ENCODE assay signal across 27 mouse cellular contexts in the genomic region with DNA sequence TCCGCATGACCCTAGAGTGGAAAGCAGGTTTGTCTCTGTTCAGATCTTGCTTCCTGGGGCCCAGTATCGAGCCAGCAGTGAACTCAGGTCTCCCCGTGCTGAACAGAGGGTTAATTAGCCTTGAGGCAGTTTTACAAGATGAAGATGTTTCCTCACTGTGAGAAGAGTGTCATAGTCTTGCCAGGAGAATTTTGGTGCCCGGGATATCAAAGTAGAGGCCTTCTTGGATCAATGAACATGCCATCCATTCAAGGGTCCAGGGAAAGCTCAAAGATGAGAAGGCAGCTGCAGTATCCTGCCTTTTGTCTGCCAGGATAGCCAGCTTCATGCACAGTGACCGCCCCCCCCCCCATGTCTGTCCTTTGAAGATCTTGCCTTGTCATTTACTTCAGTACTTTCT.
DNase-seq lines count a peak whose midpoint lies in the region; ATAC-seq and TF ChIP-seq lines count a peak whose summit lies in the region.
"Had no signal": no experiment of that assay in that cellular context is flagged by ENCODE, and none has a peak within 500 bp of the region (broad histone marks: within the 10 kb centered on the region; RNA-seq: fewer than 3 reads in every experiment).

No protein-coding gene starts in this region.

- peaks cover 8% of the 10 kb centered on the region for H3K4me1 ChIP-seq in heart, adult 2 months (ENCODE audit: control insufficient read depth, insufficient read depth, low read length)
- 0 out of 2 replicates have a peak, but pooled peaks cover 6% of the 10 kb centered on the region for H3K4me1 ChIP-seq in kidney, postnatal 0 days (replicated peaks; ENCODE audit: insufficient read depth, low read length)
- no peaks in the 10 kb centered on the region for H3K4me1 ChIP-seq in intestine, embryonic 15.5 days (replicated peaks)
- H3K4me1 ChIP-seq: forebrain, embryonic 12.5 days; forebrain, embryonic 15.5 days had no signal

- no peaks in the 10 kb centered on the region for H3K27me3 ChIP-seq in heart, adult 2 months (ENCODE audit: control insufficient read depth, insufficient read depth, low read length)
- H3K27me3 ChIP-seq in kidney, postnatal 0 days (ENCODE audit: insufficient read depth, low read length): no peaks in the 10 kb centered on the region
- H3K27me3 ChIP-seq in intestine, embryonic 15.5 days (replicated peaks): no peaks in the 10 kb centered on the region
- H3K27me3 ChIP-seq: embryonic facial prominence, embryonic 13.5 days; forebrain, embryonic 12.5 days; forebrain, embryonic 15.5 days; heart, embryonic 12.5 days; heart, embryonic 15.5 days had no signal

- WGBS in heart, adult 2 months: 49% methylated on average over 5 of the region's 5 CpGs
- 45% methylated on average over 5 of the region's 5 CpGs for WGBS in kidney, postnatal 0 days
- WGBS in intestine, embryonic 15.5 days: 67% methylated on average over 5 of the region's 5 CpGs

- TF ChIP-seq CTCF in heart, adult 2 months (IDR thresholded peaks at IDR 0.05): no peak
- TF ChIP-seq CTCF in kidney, postnatal 0 days (IDR thresholded peaks at IDR 0.05; ENCODE audit: low read depth): no peak

- no peak overlapping the region for H3K9ac ChIP-seq in heart, adult 2 months (ENCODE audit: low read depth, low read length)
- H3K9ac ChIP-seq in kidney, postnatal 0 days (ENCODE audit: low read depth, low read length): no peak overlapping the region
- H3K9ac ChIP-seq in intestine, embryonic 15.5 days: no peak overlapping the region
- H3K9ac ChIP-seq: embryonic facial prominence, embryonic 13.5 days; forebrain, embryonic 12.5 days; forebrain, embryonic 15.5 days; heart, embryonic 12.5 days; heart, embryonic 15.5 days; hindbrain, embryonic 14.5 days had no signal

- intact Hi-C loops in heart, adult 2 months (cut with DNase I): loop anchor here (2.0 kb wide), 1 partner anchor 167 kb away; no protein-coding TSS in a partner anchor

- peak overlapping the region; percentile 81 for H3K27ac ChIP-seq in heart, adult 2 months
- no peak overlapping the region for H3K27ac ChIP-seq in kidney, postnatal 0 days
- no peak overlapping the region for H3K27ac ChIP-seq in intestine, embryonic 15.5 days
- H3K27ac ChIP-seq: embryonic facial prominence, embryonic 10.5 days; embryonic facial prominence, embryonic 13.5 days; forebrain, embryonic 12.5 days; forebrain, embryonic 15.5 days; hindbrain, embryonic 14.5 days; hindbrain, postnatal 0 days had no signal

- H3K4me2 ChIP-seq in kidney, postnatal 0 days (ENCODE audit: low read length): no peak overlapping the region
- H3K4me2 ChIP-seq in intestine, embryonic 15.5 days (replicated peaks): no peak overlapping the region
- H3K4me2 ChIP-seq: embryonic facial prominence, embryonic 13.5 days; forebrain, embryonic 12.5 days; forebrain, embryonic 15.5 days; heart, embryonic 12.5 days; heart, embryonic 15.5 days; hindbrain, embryonic 14.5 days had no signal

- H3K4me3 ChIP-seq in heart, adult 2 months: no peak overlapping the region
- H3K4me3 ChIP-seq in kidney, postnatal 0 days (replicated peaks; ENCODE audit: low read depth, low read length): no peak overlapping the region
- H3K4me3 ChIP-seq in intestine, embryonic 15.5 days (replicated peaks): no peak overlapping the region
- H3K4me3 ChIP-seq: embryonic facial prominence, embryonic 10.5 days; embryonic facial prominence, embryonic 13.5 days; erythroblast, embryonic 14.5 days; forebrain, embryonic 12.5 days; forebrain, embryonic 15.5 days; heart, embryonic 12.5 days; heart, embryonic 15.5 days had no signal

- H3K36me3 ChIP-seq in heart, adult 2 months (ENCODE audit: control insufficient read depth, insufficient read depth, low read length): no peaks in the 10 kb centered on the region
- H3K36me3 ChIP-seq in kidney, postnatal 0 days (ENCODE audit: insufficient read depth, low read length): no peaks in the 10 kb centered on the region
- no peaks in the 10 kb centered on the region for H3K36me3 ChIP-seq in intestine, embryonic 15.5 days
- H3K36me3 ChIP-seq: embryonic facial prominence, embryonic 10.5 days; embryonic facial prominence, embryonic 13.5 days; forebrain, embryonic 12.5 days; forebrain, embryonic 15.5 days; heart, embryonic 12.5 days; heart, embryonic 15.5 days had no signal

- no peaks in the 10 kb centered on the region for H3K79me2 ChIP-seq in heart, adult 2 months (replicated peaks; ENCODE audit: control insufficient read depth, insufficient read depth, low read length)

- no peak for TF ChIP-seq EP300 in heart, adult 2 months (IDR thresholded peaks at IDR 0.05; ENCODE audit: insufficient read depth, low read depth, low read length)

- no peak for ATAC-seq in kidney, postnatal 0 days (replicated peaks; ENCODE audit: low FRiP score, low read depth)
- no peak for ATAC-seq in intestine, embryonic 15.5 days
- ATAC-seq: CD4-positive, CD25-positive, alpha-beta regulatory T cell, adult 4 months; forebrain, embryonic 15.5 days; hindbrain, postnatal 0 days; inflammation-experienced regulatory T-cells, adult 6 months; intestine, postnatal 0 days had no signal

- peak; percentile 12 to 27 for DNase-seq in heart, adult 2 months
- no peak for DNase-seq in heart, adult 9 months (ENCODE audit: low spot score in 2 of 2)
- DNase-seq in kidney, postnatal 0 days (ENCODE audit: low spot score): peak; percentile 18
- no peak for DNase-seq in kidney, adult 18-20 months
- DNase-seq in ovary, postnatal 36 days (ENCODE audit: low spot score): peak; percentile 14
- DNase-seq in ovary, postnatal 10 days (ENCODE audit: low spot score): no peak
- DNase-seq: adrenal gland, adult 2 months; adrenal gland, postnatal 14 days; cerebellum, adult 11-12 months; cerebellum, adult 8-10 months; cerebellum, postnatal 10 days; cerebellum, postnatal 36 days; embryo, embryonic 11 days; gastrocnemius, postnatal 14 days had no signal

- H3K9me3 ChIP-seq in kidney, postnatal 0 days (replicated peaks; ENCODE audit: low read length): no peaks in the 10 kb centered on the region
- H3K9me3 ChIP-seq in intestine, embryonic 15.5 days: no peaks in the 10 kb centered on the region
- H3K9me3 ChIP-seq: embryonic facial prominence, embryonic 10.5 days; embryonic facial prominence, embryonic 13.5 days; forebrain, embryonic 12.5 days; forebrain, embryonic 15.5 days; heart, embryonic 12.5 days; heart, embryonic 15.5 days had no signal

- TF ChIP-seq POLR2A in heart, adult 2 months (IDR thresholded peaks at IDR 0.05; ENCODE audit: insufficient read depth, low read depth, low read length): no peak

Comparison
In these comparisons a context has a peak if more than half of its experiments do, and no peak if none do; other contexts are left out.
1. DNase-seq: peak in heart, adult 2 months (2 of 2), kidney, postnatal 0 days (single experiment) and ovary, postnatal 36 days (single experiment); none in heart, adult 9 months (0 of 2), kidney, adult 18-20 months (single experiment) and ovary, postnatal 10 days (single experiment).